Mouse (Mus musculus) G1E (cell line): ENCODE measurements around the gene Rara. TPM values are rescaled to one million over a fixed set of nuclear protein-coding genes. Genes with fewer than 3 reads are reported as not detected.

Experiments used
- ATAC-seq: 2 replicates; pipeline ENCODE4 v1.8.0; 2016; ENCODE audit warnings: mild to moderate bottlenecking; ENCODE audit not compliant: insufficient number of reproducible peaks, poor library complexity, low FRiP score, severe bottlenecking; ENCODE audit errors: extremely low read depth
- DNase-seq: peaks from one replicate; pipeline ENCODE4 v3.0.0; 2012; ENCODE audit warnings: low spot score
- H3K27me3 ChIP-seq: 2 replicates; pipeline ENCODE4 v1.6.1; 2012; ENCODE audit warnings: mild to moderate bottlenecking, low read length, inconsistent platforms; ENCODE audit not compliant: insufficient read depth
- H3K36me3 ChIP-seq: replicated peaks from 2 replicates; pipeline ENCODE3; 2012; ENCODE audit warnings: mild to moderate bottlenecking, inconsistent platforms
- H3K4me1 ChIP-seq: 2 replicates; pipeline ENCODE4 v1.6.1; 2012; ENCODE audit warnings: low read depth, low read length, inconsistent platforms, mixed read lengths; ENCODE audit not compliant: insufficient read depth
- H3K4me3 ChIP-seq: 2 replicates; pipeline ENCODE4 v1.5.1; 2012; ENCODE audit warnings: low read depth, mild to moderate bottlenecking, inconsistent platforms, low read length, moderate library complexity, mixed read lengths
- H3K9me3 ChIP-seq: replicated peaks from 2 replicates; pipeline ENCODE4 v1.6.1; 2012; ENCODE audit warnings: inconsistent platforms
- CTCF ChIP-seq: IDR thresholded peaks from 2 replicates; pipeline ENCODE4 v1.5.1; 2012; ENCODE audit warnings: low read depth, low read length, inconsistent platforms, mixed read lengths
- GATA1 ChIP-seq: IDR thresholded peaks from 2 replicates; pipeline ENCODE4 v1.6.1; 2012; ENCODE audit warnings: borderline replicate concordance, low read length, inconsistent platforms, mixed read lengths
- GATA2 ChIP-seq: IDR thresholded peaks from 2 replicates; pipeline ENCODE4 v1.6.1; 2012; ENCODE audit warnings: low read depth, low read length, inconsistent platforms, borderline replicate concordance
- POLR2AphosphoS5 ChIP-seq: IDR thresholded peaks from 2 replicates; pipeline ENCODE4 v1.6.1; 2012; ENCODE audit warnings: low read depth, low read length, inconsistent platforms; ENCODE audit not compliant: insufficient replicate concordance
- TAL1 ChIP-seq: conservative IDR thresholded peaks from 2 replicates; pipeline ENCODE4 v1.6.1; 2012; ENCODE audit warnings: low read depth, low read length, inconsistent platforms, mixed read lengths
- polyA plus RNA-seq: library from polyadenylated mRNA; stranded (reverse); fragments of >175 nt; gene quantifications from 2 replicates; pipeline ENCODE4 v1.2.3, GENCODE M21; 2012
- total RNA-seq, 2 experiments: library from RNA; stranded (forward) in 1 of 2; stranded (reverse) in 1 of 2; fragments of 200-1000 nt in 1 of 2; fragments of >200 nt in 1 of 2; fragmentation: Nextera tagmentation in 1 of 2; gene quantifications; 2 replicates each; pipeline ENCODE4 v1.2.3; 2014 to 2017

Rara gene
- total and polyA plus RNA-seq, 3 experiments, result 16.9 to 110 (median 84.4) TPM

DNA sequence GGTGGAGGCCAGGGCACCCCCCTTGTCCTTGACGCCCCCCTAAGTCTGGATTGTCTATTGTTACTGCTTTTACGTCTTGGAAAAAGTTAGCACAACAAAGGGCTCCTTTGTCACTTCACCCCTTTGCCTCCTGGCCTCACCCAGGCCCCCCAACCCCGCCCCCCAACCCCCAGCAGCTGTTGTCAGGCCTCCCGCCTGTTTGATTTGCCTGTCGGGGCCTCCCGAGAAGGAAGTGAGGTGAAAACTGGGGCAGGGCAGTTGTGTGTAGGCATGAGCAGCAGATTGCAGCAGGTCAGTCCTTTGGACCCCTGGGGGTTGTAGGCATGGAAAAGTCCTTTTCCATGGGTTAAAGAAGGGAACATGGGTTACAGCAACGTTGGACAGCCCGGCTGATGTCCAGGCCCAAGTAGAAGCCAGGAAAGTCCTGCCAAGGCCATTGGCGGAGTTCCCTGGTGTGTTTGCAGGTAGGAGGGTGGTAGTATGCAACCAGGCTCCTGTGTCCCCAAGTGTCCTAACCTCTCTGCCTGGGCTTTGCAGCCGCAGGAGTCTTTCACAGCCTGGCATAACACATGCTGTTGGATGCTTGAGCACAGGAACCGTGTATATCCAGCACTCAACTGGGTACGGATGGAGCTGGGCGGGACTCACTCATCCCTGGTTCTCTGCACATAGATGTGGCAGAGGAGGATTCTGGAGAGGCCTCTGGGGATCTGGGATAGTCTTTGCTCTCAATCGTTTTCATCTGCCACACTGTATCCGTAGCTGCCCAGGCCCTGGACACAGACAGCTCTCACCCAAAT, 37.2 kb downstream of the Rara start:
- no peak for ATAC-seq
- H3K9me3 ChIP-seq, result no peaks in the 10 kb centered on the region
- peaks cover 74% of the 10 kb centered on the region for H3K36me3 ChIP-seq
- H3K4me1 ChIP-seq, result peaks cover 94% of the 10 kb centered on the region
- TF ChIP-seq GATA2, result no peak
- TF ChIP-seq CTCF, result no peak
- TF ChIP-seq TAL1, result no peak
- peaks cover 24% of the 10 kb centered on the region for H3K27me3 ChIP-seq
- peak overlapping the region; percentile 77; the same call in 1 of the 2 replicates for H3K4me3 ChIP-seq
- no peak for DNase-seq

DNA sequence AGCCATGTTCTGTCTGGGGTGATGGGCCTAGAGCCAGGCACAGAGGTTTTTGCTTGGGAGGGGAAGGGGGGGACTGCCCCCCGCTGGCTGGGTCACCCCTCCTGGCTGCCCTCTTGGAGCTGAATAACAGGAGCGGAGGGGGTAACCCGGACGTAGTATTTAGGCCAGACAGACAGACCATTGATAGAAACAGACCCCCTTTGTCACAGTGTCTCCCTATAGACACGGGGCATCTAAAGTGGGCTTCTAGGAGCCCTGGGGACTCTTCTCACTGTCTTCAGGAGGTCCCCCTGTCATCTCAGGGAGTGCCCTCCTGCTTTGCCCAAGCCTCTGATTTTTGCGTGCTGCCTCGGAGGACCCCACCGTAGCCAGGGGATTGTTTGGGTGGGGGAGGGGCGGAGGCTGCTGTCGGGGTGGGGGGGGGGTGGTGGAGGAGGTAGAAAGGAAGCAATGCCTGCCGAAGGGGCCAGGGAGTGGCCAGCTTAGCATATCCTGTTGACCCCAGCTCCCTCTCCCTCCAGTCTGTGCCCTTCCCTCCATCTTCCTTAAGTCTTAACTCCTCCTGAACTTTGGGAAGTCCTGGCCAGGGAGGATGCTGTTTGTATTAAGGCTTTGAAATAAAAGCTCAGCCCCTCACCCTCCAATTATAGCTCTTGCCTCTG, 37.9 kb downstream of the Rara start:
- no peak overlapping the region; the same call in 1 of the 2 replicates for H3K4me3 ChIP-seq
- no peaks in the 10 kb centered on the region for H3K9me3 ChIP-seq
- no peak for TF ChIP-seq TAL1
- TF ChIP-seq CTCF, result no peak
- no peak for TF ChIP-seq GATA2
- no peak for TF ChIP-seq GATA1
- no peak for TF ChIP-seq POLR2AphosphoS5
- H3K27me3 ChIP-seq, result peaks cover 24% of the 10 kb centered on the region
- no peak for DNase-seq
- peaks cover 94% of the 10 kb centered on the region for H3K4me1 ChIP-seq
- ATAC-seq, result no peak
- H3K36me3 ChIP-seq, result peaks cover 82% of the 10 kb centered on the region

DNA sequence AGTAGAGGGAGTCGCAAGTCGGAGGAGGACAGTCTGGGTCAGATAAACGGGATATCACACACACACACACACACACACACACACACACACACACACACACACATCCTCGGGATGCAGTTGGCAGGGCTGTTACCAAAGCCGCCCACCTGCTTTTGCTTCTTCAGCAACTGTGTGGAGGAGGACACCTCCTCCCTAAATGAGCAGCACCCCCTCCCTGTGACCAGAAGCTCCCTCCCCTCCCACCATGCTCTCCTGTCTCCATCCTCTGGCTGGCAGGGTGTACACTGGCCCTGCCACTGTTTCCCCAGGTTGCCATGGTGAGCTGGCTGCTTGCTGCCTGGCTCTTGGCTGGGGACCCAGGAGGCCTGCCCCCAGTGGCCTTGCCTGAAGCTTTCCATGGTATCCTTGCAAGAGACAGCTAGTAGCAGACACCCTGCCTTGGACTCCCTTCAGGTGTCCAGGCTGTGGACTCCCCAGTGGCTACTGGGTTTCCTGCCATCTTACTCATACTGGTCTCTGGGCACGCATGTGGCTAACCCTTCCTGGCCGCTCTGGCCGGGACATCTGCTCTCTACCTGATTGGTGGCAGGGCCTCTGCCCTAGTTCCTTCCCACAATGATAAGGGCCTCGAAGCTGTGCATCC, 39.0 kb downstream of the Rara start:
- Histone ChIP-seq H3K27me3 (peaks cover 16% of the 10 kb centered on the region), H3K4me1 (peaks cover 92% of the 10 kb centered on the region), H3K36me3 (peaks cover 86% of the 10 kb centered on the region), H3K4me3 (no peak overlapping the region; the same call in 1 of the 2 replicates), H3K9me3 (no peaks in the 10 kb centered on the region)
- ATAC-seq (no peak), DNase-seq (no peak)
- TF ChIP-seq GATA1 (no peak), TAL1 (no peak), POLR2AphosphoS5 (no peak), CTCF (no peak), GATA2 (no peak)

DNA sequence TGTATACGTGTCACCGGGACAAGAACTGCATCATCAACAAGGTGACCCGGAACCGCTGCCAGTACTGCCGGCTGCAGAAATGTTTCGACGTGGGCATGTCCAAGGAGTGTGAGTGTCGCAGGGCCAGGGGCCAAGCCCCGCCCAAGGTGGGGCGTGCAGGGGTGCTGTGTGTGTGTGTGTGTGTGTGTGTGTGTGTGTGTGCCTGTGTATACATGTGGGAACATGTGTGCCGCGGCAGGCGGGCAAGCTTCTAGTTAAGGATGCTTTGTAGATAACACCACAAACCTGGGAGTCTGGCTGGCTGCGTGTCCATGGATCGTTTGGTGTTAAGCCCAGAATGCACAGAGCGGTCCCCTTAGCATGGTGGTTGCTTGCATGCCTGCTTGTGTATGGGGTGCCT, 40.5 kb downstream of the Rara start:
- peaks cover 4% of the 10 kb centered on the region for H3K27me3 ChIP-seq
- no peak for TF ChIP-seq GATA2
- TF ChIP-seq TAL1, result no peak
- no peak for TF ChIP-seq GATA1
- no peak for TF ChIP-seq CTCF
- TF ChIP-seq POLR2AphosphoS5, result no peak
- ATAC-seq (no peak), DNase-seq (no peak)
- peaks cover 88% of the 10 kb centered on the region for H3K4me1 ChIP-seq
- peaks cover 87% of the 10 kb centered on the region for H3K36me3 ChIP-seq
- H3K9me3 ChIP-seq, result no peaks in the 10 kb centered on the region
- no peak overlapping the region for H3K4me3 ChIP-seq

DNA sequence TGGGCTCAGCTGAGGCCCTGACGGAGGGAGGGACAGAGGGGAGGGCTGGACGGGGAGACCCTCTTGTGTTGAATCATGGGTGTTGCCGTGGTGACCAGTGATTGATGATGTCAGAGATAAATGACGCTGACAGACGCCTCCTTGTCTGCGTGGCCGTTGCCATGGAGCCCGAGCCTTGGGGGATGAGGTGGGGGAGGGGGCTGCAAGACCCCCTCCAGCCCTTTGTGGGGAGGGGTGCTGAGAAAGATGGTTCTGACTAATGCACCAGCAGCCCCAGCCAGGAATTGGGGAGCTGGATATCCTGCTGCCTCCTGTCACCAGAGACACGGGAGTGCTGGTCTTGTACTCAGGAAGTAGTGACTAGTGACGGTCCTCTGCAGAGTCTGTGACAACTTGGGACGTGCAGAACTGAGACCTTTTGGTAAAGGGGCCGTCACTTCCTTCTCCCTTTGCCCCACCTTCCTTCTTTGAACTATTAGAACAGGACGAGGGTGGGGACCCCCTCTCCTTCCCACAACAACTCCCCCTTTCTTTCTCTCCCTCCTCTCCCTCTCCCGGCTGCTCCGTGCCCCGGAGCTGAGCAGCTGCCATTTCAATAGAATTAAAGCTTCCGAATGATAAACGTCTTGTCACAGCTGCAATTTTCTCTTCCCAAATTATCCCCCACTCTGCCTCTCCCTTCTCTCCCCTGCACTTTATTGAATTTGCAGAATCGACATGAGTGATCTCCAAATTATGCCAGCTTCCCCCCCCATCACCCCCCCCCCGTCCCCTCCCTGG, 41.3 kb downstream of the Rara start:
- Histone ChIP-seq H3K4me3 (no peak overlapping the region), H3K27me3 (no peaks in the 10 kb centered on the region; the same call in 1 of the 2 replicates), H3K9me3 (no peaks in the 10 kb centered on the region), H3K4me1 (peaks cover 80% of the 10 kb centered on the region), H3K36me3 (peaks cover 94% of the 10 kb centered on the region)
- DNase-seq, result no peak
- no peak for ATAC-seq
- no peak for TF ChIP-seq TAL1
- no peak for TF ChIP-seq CTCF
- TF ChIP-seq POLR2AphosphoS5, result no peak
- TF ChIP-seq GATA1, result no peak
- no peak for TF ChIP-seq GATA2

DNA sequence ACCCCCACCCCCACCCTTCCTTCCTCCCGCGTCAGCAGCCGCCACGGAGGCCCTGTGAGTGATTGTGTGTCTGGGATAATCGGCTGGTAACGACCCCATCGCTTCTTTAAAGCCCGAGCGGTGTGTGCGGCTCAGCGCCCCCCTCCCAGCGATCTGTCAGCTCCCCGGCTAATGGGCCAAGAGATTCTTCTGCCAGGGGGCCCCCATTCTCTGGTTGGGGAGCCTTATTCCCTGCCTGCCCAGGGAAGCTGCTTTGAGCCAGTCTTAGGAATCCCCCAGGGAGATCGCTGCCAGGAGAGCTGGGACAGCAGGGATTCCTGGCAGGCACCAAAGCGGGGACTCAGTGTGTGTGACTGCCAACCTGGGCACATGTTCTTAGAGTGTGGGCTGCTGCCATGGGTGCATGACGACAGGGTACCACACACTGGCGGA, 41.9 kb downstream of the Rara start:
- DNase-seq, result no peak
- Histone ChIP-seq H3K4me3 (no peak overlapping the region), H3K27me3 (no peaks in the 10 kb centered on the region; the same call in 1 of the 2 replicates), H3K36me3 (peaks cover 97% of the 10 kb centered on the region), H3K4me1 (peaks cover 74% of the 10 kb centered on the region), H3K9me3 (no peaks in the 10 kb centered on the region)
- no peak for ATAC-seq
- TF ChIP-seq GATA1 (no peak), POLR2AphosphoS5 (no peak), GATA2 (no peak), TAL1 (no peak), CTCF (no peak)
